Mouse (Mus musculus) adipocyte (in vitro differentiated cells): ENCODE data around the gene Hic1.
"Not testable (repeated sequence)": the region's sequence is repeated elsewhere in the genome, so short reads cannot be mapped to it uniquely, and the experiment has no call there.

Source experiments
- DNase-seq: peaks from one replicate; pipeline ENCODE4 v3.0.0-alpha.2; 2016; ENCODE audit warnings: low spot score

The Hic1 gene

DNA sequence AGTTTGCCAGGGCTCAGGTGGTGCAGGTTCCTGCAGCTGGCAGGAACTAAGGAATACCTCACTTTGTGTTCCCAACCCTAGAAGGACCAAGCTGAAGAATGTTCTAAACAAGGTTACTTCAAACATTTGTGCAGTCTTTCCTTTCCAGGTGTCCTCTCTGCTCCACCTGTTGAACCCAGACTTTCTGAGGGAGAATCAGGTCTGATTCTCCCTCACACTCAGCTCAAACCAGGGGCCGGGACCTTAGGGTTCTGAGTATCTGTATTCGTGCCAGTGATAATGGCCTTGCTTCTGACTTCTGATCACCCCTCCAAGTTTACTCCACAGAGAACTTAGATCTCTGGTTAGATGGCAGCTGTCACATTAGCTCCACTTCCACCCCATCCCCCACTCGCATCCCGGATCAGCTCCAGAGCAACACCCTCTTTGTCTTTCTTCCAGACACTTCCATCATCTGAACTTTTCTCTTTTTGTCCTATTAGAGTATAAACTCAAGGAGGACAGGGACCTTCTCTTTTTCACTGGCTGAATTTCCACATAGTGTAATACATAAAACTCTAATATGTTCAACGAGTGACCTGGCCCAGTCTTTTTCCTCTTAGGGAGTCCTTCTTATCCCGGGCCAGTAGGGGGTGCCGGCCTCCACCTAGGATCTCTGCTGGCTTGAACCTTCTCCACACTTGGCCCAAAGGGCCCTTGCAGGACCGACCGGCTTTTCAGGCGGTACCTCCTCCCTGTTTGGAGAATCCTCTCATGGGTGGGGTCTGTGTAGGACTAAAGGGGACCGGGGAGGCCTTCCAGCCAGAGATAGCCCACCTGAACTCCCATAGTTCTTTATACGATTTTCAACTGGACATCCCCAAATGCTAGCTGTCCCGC lies 23.3 kb upstream of the Hic1 start:
- DNase-seq = peak; percentile 87

DNA sequence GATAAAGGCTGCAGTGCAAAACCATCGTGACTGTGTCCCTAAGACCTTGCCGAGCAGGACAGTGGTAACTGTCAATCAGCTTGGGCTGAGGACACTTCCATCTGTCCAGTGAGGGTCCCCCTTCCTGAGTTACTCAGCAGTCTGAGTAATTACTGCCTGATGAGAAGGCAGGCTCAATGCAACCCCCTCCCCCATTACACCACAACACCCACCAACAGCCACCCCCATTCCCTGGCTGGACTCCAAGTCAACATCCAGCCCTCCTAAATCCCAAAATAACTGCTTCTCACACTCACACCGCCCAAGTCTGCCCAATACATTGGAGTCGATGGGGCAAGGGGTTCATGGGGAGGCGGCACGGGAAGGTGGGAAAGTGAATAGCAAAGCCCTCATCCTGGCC lies 22.5 kb upstream of the Hic1 start:
- no peak for DNase-seq

DNA sequence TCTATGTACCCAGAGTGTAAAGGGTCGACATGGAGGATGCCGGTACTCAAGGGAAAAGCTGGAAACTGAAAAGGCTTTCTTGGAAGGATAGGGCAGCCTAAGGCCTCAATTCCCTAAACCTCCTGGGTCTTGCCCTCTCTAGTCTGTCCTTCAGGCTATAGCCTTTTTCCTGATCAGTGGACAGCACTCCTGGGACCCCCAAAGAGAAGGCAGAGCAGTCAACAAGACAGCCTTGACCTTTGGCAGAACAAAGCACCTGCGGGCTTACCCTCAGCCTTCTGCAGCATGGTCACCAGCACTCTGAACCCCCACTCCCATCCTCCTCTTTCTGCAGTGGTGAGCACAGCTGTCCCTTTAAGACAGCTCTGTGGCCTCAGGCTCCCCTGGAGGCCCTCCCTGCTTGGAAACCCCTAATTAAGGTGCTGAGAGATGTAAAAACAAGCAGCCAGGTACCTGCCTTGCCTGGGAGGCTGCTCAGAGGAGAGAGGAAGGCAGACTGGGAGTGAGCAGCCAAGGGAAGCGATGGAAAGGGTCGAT lies 21.7 kb upstream of the Hic1 start, which contains the start of gene Dph1:
Gene Dph1, minus strand, starts transcription at position 337 of the 537 bp plus-strand sequence.
- DNase-seq = no peak

DNA sequence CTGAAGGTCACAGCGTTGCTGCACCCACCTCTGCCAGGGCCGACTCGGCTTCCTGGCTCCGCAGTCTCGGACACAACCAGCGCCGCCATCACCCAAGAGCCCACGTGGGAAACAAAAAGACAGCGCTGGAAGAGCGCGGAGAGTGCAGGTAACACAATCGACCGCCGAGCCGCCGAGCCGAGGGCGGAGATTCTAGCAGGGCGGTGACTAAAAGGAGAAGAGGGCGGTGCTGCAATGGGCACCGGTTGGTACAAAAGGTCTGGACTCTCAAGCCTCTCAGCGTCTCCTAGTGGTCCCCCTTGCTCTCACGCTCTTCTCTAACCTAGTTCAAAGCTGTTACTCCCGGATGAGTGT lies 21.0 kb upstream of the Hic1 start:
- DNase-seq = peak; percentile 86

DNA sequence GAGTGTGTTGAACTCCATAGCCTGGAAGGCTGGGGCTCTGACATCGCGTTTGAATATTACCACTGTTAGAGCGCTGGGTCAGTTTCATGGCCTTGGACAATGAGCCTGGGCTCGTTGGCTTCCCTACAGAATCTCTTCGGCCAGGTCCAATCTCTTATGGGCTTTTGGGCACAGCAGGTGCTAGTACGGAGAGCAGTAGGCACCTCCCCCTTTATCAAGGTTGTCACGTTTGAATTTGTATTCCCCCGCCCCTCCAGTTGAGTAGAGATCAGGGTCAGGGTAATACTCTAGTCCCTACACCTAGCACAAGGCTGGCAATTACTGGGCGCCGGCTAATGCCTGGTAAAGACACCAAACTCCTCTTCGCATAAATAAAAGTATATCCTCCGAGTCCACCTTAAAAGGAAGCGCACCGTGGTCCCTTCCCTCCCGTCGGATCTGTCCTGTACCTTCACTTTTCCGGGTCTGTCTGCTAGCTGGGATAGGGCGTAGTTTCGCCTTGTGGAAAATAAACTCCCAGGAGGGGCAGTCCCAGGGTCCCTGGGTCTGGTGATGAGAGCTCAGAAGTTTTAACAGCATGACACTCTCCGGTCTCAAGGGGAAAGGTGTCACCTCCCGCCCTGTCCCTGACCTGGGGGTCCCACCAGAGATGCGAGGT lies 20.5 kb upstream of the Hic1 start:
- no peak for DNase-seq

DNA sequence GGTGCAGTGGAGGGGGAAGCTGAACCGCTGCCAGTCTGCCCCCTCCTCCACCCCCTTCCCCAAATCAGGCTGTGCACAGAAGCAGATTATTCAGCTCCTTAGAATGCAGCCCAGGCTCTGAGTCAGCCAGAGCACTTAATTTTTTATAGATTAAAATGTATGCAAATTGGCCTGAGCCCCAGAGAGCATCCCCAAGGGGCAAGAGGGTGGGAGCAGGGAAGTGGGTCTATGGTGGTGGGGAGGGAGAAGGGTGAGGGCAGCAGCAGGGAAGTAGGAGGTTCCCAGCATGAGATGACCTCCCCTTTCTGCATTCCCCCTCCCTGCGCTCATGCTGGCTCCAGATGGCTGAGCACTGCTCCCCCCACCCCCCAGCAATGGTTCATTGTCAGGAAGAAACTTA lies 15.7 kb upstream of the Hic1 start:
- no peak for DNase-seq

DNA sequence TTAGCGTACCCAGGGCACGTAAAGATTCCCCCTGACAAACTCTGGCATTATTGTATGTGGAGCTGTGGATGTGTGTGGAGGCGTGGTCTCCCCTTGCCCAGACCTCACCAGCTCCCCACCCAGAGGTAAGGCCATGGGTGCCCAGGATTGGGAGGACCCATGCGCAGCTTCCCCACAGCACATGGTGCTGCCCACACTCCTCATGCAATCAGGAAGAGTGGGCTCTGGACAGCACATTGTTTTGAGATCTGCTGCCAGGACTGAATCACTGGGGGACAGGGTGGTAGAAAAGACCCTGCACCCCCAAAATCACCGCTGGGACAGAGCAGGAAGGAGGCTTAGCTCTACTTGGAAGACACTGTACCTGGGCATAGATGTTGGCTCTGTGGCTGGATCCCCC lies 15.3 kb upstream of the Hic1 start:
- DNase-seq = no peak

DNA sequence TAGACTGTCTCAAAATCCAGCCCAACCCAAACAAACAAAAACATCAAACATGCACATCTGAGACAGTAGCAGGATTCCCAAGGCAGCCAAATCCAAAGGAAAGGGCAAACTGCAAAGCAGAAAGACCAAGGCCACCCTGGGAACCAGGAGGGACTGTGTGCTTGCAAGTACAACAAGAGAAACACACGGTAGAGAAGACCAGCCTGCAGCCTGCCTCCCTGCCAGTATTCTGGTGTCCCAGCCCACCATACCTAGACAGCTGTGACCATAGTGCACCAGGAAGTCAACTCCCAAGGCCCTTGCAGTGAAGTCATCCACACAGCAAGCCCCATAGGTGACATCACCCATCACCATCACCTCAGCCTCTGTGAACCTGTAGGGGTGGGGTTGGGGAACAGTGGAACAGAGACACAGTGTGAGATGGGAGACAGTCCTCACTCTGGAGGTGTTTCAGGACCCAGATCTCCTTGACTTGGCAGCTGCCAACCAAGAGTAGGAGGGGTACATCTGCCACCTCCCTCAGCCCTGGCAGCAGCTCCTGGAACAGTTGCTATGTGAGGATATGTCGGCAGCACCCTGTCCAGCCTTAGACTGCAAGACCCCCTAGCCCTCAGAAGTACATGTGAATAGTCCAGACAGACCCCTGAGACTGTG lies 14.7 kb upstream of the Hic1 start:
- no peak for DNase-seq

DNA sequence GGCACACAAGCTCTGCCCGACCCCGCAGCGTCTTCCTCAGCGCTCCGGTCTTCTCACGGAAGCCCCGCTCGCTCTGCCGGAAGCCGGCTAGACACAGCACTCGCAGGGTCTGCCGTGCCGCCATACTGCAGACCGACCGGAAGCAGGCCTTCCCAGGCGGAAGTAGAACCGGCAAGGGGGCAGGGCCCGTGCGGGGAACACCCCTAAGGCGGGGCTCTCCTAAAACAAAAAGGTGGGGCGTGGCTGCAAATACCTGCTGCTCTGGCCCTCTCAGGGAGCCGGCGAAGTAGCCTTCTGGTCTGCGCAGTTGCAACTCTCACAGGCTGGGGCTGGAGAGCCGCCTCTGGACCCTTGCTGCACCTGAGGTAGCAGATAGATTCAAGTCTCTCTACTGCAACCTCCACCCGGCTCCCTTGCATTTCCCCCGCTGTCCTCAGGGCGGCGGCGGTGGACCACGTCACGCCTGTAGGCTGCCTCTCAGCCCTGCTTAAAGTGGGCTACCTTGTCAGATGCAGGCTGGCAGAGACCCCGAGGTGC lies 9.4 kb upstream of the Hic1 start, which contains the start of gene Ovca2:
Gene Ovca2, minus strand, starts transcription at position 164 of the 537 bp plus-strand sequence.
- peak; percentile 88 for DNase-seq

DNA sequence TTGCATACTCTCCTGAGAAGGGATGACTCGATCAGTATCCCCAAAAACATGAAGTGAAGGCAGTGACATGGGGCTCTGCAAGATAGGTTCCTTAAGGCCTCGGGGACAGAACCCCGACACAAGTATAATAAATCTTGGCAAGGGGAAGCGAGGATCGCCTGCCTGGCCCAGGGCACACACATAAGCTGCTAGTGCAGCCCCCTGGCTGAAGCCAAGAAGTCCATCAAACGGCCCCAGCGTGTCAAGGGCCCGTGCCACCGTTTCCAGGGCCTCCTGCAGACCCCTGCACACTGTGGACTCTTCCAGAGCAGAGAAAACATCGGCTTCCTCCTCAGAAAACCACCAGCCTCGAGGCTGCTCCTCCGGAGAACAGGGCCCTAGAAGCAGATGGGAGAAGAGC lies 8.7 kb upstream of the Hic1 start:
- no peak for DNase-seq

DNA sequence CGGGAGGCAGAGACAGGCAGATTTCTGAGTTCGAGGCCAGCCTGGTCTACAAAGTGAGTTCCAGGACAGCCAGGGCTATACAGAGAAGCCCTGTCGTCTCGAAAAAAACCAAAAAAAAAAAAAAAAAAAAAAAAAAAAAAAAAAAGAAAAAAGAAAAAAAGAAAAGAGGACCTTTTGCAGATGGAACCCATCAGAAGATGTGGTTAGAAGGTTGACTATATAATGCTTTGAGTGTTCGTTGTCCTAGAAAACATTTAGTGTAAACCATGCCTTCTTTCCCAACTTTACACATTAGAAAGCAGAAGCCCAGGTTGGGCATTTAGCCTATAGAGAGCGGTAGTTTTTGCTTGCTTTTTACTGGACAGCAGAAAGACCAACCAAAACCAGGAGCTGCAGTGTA lies 5.3 kb upstream of the Hic1 start:
- DNase-seq = not testable (repeated sequence)

DNA sequence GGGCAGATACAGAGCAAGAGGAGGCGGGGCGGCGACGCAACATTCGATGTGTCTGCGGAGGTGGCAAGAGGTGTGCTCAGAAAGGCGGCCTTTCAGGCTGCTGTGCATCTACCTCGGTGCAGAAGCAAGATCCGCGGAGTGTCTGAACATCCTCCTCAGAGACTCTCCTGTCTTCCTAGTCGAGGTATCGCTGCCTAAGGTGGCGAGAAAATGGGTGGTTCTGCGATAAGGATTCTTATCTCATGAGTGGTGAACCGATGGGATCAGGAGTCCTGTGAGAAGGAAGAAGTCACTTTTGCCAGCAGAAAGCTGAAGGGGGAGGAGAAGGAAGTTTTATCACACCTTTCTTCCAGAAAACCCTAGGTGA lies 4.5 kb upstream of the Hic1 start:
- no peak for DNase-seq

DNA sequence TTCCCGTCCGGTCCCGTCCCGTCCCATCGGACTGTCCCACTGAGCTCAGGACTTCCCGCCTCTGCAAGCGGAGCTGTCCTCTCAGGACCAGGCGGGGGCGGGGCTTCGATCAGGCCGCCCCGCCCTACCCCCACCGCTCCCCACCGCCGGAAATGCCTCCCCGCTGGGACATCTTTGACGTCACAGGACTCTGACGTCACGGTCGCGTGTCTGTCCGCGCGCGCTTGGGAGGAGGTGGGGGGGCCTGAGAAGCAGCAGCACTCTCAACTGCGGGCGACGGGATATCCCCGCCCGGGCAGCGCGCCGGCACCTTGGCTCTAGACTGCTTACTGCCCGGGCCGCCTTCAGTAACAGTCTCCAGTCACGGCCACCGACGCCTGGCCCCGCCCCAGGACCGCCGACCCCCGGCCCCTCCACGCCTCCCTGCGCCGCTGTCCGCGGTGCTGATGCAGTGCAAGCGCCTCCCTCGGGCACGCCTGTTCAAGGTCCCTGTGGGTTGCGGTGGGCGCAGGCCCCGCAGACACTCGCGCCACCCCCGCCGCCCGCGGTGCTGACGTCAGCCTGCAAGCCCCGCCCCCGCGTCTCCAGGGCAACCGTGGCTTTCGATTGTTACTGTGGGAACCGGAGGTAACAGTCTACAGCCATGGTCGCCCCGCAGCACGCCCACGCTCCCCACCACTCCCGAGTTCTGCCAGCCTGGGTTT lies 3.9 kb upstream of the Hic1 start:
- peak; percentile 47 for DNase-seq

DNA sequence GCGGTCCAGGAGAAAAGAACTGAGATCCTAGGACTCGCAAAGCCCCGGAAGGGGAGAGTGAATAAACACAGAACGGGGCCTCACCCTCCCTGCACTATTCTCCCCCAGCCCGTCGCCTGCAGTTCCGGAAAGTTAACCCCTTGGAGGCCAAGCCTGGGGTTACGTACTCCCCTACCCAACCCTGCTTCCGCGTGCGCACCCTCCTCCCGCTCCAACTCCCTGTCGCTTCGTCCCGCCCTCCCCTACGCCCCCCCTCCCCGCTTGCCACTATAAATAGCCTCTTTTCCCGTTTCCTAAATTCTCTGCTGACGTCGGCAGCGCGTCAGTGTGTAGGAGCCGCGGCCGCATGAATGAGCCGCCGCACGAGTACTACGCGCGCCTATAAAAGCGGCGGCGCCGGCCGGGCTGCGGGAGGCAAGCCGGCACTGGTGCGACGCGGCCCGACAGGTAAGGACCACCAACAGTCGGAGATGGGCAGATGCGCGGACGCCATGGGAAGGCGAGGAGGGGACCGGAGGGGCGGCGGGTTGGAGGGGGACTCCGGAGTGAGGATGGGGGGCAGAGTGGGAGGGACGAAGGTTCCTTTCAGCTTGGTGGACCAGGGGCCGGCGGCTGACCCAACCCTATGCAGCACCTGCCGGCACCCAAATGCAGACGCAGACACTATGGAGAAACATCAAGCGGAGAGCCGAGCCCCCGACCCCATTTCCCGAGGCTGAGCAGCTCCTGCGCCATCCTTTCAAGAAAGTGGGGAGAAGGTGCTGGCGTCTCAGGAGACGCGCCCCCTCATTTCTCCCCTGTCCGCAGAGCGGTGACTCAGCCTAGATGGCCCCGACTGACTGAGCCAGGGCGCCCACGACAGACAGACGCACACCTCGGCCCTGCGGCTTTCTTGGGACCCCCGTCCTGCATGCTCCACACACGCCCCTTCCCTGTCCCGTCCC lies 3.1 kb upstream of the Hic1 start:
- DNase-seq = no peak

DNA sequence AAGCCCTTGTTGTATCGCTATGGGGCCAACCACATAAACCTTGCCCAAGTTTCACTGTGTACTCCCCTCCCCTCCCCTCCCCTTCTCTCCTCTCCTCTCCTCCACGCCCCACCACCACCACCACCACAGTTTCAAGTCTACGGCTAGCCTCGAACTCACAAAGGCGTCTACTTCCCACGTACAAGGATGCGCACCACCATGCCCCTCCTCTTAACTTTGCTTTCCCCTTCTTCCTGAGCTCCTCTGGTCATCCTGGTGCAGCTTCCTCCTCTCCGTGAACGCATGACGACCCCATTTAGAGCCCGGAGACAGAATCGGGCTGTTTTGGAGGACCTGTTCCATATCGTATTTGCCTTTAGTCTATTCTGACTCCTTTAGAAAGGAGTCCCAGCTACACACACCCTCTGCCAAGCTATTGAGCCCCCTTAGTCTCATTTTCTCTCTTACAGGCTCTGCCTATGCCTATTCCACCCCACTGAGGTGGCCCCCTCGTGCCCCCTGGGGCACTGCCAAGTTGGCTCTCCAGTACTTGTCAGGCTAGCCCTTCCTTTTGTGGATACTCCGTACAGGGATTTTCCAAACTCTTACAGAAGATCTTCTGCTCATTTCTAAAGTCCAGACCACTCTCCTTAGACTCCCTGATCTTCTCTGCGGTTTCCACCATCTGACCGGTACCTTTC lies 2.0 kb upstream of the Hic1 start:
- DNase-seq = no peak

DNA sequence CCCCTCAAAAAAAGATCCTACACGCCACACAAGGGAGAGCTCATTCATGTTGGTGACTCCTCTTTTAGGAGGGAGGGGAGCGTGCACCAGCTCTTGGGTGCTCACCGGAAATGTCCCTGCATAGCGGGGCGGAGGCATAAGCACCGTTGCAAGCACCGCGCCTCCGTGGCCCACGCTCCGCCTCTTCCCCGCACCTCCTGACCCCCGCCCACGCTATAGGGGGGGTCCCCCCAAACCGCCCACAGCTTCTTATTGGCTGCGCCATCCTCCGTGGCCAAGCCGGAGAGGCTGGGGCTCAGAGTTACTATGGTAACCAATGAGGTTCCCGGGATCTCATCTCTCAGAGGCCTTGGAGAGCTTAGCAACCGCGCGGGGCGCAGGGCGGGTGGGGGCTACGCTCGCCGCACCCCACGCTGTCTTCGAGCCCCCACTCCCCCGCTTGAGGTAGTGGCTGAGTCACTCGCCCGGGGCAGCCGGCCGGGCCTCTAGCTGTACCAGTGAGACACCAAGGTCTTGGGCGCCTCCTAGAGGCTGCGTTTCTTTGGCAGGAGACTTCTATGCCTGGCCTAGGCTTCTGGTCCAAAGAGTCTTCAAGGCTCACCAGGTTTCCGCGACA lies 925 bp upstream of the Hic1 start:
- peak; percentile 94 for DNase-seq

DNA sequence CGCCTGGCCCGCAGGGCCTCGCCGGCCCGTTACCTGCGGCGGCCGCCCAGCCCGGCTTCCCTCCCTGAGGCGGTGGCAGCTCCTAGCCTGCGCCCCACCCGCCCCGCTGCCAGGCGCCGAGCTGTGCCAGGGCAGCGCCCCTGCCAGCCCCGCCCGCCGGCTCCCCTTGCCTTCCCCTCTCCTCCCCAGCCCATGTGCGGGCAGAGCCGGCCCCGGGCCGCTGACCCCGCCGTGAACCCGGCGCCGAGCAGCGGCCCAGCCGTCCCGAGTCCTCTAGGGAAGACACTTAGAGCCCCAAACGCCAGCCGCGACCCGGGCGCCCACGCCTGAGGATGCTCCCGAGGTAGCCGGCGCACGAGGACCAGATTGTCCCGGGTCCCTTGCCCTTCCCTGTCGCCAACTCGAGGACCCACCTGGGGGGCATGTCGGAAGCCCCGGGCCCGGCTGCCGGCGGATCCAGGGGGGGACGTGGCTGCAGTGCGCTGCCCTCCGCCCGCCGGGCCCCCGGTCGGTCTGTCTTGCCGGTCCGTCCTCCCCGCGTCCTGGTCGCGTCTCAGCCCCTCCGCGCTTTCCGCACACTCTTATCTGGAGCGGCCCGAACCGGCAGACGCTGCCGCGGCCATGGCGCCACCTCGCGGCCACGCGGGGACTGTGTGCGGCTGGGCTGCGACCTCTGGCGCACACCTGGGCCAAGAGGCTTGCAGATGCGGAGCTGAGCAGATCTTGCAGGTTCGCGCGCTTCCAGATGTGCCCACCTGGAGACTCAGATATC lies 543 bp downstream of the Hic1 start:
- DNase-seq = peak; percentile 77

DNA sequence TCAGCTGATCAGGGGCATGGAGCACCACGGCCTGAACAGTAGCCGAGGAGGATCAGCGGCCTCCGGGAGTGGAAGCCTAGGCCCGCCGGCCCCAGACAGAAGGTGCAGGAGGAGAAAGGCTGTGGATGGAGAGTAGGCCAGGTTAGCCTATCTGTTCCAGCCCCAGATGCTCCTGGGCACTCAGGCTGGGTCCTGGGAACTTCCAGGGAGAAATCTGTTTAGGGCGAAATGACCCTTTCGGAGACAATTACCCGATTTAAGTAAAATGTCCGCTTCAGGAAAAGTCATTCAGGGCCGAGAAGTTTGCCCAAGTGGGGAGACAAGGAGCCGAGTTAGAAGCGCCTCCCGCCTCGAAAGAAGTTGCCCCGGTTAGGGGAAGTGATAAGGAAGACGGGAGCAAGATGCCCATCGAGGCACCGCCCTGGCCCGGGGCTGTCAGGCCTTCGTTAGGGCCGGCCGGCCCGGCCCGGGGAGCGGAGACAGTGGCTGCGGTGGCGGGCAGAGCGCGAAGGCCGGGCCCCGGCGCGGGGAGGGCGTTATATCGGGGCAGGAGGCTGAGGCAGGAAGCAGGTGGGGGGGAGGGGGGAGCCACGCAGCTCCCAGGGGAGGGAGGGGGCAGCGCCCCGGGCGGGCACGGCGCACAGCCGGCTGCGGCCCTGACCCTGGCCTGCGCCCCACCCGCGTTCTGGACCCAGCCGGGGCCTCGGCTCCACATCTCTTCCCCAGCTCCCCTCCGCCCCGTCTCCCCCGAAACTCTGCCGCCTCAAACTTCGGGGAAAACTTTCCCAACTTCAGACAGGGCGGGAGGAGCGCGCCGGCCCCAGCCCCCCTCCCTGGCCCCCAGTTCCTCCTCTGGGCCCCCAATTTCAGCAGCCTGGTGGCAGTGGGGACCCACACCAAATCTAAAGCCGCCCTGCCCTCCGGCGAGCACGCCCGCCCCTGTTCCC lies 1.4 kb downstream of the Hic1 start:
- DNase-seq = no peak
